Mouse (Mus musculus): Measurements from ENCODE around the gene Klhl32. TPM values are rescaled to one million over a fixed set of nuclear protein-coding genes. Genes with fewer than 3 reads are reported as not detected.
A peak's percentile ranks its signal among the peaks of the same experiment; 100 is the strongest.

The Klhl32 gene
- total RNA-seq, 4 experiments from 2014 or later = 5.4 to 10.4 (median 7.4) TPM

GRCm38 (mm10) chr4:24627871-24628270 is 223.1 kb downstream of the Klhl32 start:
- DNase-seq = no peak

GRCm38 (mm10) chr4:24626686-24627085 is 224.2 kb downstream of the Klhl32 start:
- peak; percentile 15 for DNase-seq

DNA sequence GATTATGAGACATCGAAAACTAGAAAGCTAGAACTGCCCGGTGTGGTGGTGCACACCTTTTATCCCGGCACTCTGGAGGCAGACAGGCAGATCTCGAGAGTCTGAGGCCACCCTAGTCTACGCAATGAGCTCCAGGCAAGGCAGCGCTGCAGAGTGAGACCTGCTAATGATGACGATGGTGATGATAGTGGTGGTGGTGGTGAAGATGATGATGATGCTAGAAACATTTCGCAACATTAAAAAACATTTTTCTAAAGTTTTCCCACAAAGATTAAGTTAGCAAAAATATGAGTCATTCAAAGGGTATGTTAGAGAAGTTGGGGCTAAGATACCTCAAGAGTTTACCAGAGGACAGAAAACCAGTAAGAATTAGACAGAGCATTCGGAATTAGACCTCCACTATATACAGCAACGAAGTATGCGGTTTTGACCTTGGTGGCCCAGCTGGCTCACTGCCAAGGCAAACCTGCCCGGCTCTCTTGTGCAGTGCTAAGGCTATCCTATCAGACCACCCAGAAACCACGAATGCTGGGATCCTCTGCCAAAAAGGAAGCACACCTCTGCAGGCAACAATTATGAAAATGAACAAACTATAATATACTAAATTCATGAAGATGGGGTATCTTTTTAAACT is 224.9 kb downstream of the Klhl32 start:
- DNase-seq = peak; percentile 15

GRCm38 (mm10) chr4:24621422-24622187 is 229.3 kb downstream of the Klhl32 start:
- no peak for DNase-seq

DNA sequence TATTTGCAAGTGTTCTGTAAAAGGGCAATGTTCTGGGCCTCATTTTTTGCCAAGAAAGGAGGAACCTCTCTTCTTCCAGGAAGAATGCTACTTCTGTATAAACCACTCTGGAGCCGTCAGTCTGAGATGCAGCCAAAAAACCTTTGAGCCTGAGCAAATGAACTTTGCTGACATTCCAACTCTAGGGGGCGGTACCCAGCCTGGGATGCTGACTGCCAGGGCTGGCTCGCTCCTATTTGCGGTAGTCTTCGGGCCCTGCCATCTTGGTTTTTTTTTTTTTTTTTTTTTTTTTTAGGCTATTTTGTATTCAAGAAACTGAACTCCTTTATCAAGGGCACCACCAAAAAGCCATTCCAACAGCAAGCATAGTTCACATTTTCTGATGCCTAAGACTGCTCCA is 230.5 kb downstream of the Klhl32 start:
- no peak for DNase-seq

DNA sequence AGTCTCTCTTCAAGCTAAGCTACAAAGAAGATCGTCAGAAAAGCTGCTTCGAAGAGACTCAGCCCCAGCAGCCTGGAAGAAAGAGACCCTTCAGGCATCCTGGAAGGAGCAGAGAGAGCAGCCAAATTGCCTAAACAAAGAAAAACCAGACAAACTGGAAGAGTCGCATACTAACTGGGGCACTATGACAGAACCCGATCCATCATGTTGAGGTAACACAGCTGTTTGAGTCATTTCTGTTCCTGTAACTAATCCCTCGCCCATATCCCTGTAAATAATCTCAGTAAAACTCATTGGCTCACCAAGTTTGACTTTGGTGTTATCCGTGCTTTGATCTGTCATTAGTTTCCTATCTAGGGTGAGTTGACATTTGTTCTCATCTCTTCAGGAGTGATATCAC is 230.9 kb downstream of the Klhl32 start:
- no peak for DNase-seq

- DNase-seq = no peak
Measured at GRCm38 (mm10) chr4:24609564-24609963, 241.4 kb downstream of the Klhl32 start.

- DNase-seq = no peak
Measured at GRCm38 (mm10) chr4:24609085-24609484, 241.8 kb downstream of the Klhl32 start.

DNA sequence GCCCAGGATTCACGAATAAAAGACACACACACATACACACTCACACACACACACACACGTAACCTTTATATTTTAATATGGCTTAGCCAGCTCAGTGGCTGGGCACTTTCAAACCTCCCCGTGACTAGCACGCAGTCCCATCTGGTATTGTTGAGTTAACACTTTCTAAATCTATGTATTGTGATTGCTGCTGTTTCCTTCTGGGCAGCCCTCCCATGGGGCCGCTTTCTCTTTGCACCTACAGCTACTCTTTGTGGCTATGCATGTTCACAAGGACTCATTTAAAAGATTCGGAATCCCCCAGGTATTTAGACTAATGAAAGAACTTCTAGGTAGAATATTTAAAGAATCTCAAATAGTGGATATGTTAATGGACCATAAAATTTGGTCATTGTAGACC is 249.2 kb downstream of the Klhl32 start:
- no peak for DNase-seq

GRCm38 (mm10) chr4:24598637-24599036 is 252.3 kb downstream of the Klhl32 start:
- DNase-seq = no peak

GRCm38 (mm10) chr4:24596942-24597611 is 253.8 kb downstream of the Klhl32 start:
- no peak for DNase-seq

GRCm38 (mm10) chr4:24594824-24595223 is 256.1 kb downstream of the Klhl32 start:
- DNase-seq = no peak

GRCm38 (mm10) chr4:24583997-24584396 is 266.9 kb downstream of the Klhl32 start:
- no peak for DNase-seq

- DNase-seq = no peak
Measured at GRCm38 (mm10) chr4:24582295-24582694, 268.6 kb downstream of the Klhl32 start.

DNA sequence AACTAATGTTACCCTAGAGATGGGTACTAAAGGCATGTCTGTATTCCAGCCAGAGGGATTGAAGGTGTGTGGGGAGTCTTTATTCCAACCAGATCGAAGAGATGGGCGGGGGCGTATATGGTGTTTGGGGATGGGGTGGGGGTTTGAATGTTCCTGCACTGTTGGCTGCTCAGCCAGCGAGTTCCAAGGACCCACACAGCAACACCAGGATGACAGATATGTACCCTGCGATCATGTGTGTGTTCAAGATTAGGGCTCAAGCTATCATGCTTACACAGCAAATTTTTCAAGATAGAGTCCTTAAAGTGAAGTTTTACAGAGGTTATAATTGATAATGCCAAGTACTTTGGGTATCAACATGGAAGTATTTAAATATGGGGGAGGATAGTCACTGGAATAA is 273.3 kb downstream of the Klhl32 start:
- no peak for DNase-seq

DNA sequence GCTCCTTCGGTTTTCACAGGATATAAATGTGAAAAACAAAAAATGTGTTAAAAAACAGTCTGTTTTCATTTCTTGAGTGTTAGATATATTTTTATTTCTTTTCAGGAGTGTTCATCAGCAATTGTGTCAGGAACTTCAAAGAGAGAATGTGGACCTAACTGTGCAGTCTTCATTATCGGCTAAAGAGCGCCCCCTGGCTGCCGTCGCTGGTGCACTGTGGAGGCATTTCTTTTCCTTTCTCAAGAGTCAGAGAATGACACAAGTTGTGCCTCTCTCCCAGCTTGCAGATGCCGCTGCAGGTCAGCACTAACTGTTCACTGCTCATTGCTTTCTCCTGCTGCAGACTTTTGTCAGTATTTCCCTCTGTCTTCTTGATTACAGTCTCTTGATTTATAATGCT is 276.6 kb downstream of the Klhl32 start:
- DNase-seq = peak; percentile 55

DNA sequence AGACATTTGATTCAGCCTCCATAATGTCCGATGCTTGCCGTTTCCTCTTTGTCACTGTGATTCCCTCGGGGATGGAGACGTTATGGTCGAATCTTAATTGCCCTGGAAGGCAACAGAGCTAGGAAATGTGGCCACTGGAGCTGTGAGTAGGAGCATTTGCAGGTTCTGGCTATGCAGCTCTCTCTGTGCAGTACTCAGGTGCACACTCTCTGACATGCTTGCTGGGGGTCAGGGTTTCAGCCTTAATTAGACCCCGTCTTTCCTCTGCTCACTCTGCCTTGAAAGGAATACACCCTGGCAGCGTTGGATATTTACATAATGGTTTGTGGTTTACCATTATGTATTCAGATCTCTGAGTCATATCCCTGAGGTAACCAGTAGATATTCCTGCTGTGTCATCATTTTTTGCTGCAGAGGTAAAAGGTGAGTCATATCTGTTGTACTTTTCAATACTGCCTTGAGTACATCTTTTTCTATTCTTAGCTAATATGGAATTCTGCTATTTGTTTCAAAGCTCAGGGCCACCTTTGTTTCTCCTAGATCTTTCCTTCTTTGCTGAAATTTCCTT is 281.9 kb downstream of the Klhl32 start:
- DNase-seq = no peak

DNA sequence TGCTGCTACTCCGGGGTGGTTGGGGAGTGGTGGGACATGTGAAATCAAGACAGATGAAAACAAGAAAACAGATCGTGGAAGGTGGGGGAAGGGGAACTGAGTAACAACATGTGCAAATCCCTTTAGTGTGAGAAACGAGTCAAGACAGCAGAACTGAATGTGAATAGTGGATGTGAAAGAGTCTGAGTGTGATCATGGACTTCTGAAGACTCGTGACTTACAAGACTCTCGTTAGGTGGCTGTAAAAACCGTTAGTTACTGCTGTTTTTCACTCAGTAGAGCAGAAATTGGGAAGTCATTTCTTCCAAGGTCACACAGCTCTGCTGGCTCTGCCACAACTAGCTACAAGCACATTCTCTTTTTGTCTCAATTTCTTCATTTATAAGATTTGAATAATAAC is 282.9 kb downstream of the Klhl32 start:
- no peak for DNase-seq

Other genes starting within 250 kb of the Klhl32 start
- gene Ndufaf4, start 47.0 kb upstream of the Klhl32 start, total RNA-seq (2022) = 10 to 100 TPM; 23.8 to 32.9 (median 27.2) TPM
- 1 to 10 TPM; 4.7 to 5.8 (median 5.1) TPM for gene Gpr63, start 115.3 kb upstream of the Klhl32 start, total RNA-seq (2022)